Mouse (Mus musculus) gastrocnemius, postnatal 10 days (tissue): ENCODE measurements at regions not wholly inside any gene's neighbourhood (a gene's known extent, or its start where the extent isn't known, plus 50 kb on each side); places are given as distances from the start of the nearest gene placed in this dataset.

Experiments used
- DNase-seq: peaks from one replicate; pipeline ENCODE4 v3.0.0; 2021; ENCODE audit warnings: mixed read lengths

GRCm38 (mm10) chr10:118711951-118712350, 158.1 kb downstream of the Dyrk2 start:
- no peak for DNase-seq

GRCm38 (mm10) chr10:118712951-118713350, 157.1 kb downstream of the Dyrk2 start:
- DNase-seq, result no peak

- DNase-seq, result no peak
Measured at GRCm38 (mm10) chr10:118714179-118714581, 155.8 kb downstream of the Dyrk2 start.

DNA sequence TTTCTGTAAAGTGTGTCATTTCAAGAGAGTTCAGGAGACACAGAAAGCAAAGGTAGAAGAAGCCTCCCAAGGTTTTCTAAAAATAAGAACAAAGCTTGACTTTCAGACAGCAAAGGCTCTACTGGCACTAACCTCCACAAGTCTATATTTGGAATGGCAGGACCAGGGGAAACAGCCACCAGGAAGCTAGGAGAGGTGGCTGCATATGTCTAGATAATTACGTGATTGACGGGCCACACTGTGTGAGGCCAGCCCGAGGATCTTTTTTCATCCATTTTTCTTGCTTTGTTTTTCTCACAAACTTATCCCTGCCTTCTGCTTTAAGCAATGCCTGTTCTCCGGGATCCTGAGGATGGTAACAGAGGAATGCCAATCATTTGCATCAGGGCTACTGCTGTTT, 155.4 kb downstream of the Dyrk2 start:
- no peak for DNase-seq

DNA sequence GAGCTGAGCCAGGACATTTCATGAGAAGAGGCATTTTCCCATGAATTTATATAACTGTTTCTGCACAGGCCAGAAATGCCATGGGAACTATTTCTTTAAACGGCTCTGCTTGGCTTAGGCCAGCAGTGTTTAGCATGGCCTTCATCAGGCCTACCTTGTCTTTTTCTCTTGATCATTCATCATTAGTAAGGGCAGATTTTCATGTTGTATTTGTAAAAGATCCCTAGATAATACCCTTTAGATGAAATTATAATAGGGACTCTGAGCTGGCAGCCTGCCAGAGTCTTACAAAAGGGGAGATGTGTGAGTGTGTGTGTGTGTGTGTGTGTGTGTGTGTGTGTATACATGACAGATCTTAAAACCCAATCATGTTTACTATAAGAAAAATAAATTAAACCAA, 149.4 kb downstream of the Dyrk2 start:
- no peak for DNase-seq

DNA sequence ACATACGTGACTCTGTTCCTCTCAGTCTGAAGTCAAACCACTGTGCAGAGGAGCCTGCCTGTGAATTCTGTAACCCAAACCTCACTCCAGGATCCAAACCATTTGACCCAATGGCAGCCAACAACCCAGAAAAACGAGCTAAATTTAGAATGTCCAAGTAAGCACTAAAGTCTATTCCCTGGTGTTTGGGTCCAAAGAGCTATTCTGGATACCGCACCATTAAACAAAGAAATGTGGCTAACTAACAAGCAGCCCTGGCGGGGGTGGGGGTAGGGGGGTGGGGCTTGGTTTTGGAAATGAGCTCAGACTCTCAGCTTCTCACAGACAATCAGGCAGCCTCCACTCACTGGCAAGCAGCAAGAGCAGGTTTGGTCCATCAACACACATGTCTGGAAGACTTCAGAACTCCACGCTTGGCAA, 147.9 kb downstream of the Dyrk2 start:
- DNase-seq, result peak; percentile 21

DNA sequence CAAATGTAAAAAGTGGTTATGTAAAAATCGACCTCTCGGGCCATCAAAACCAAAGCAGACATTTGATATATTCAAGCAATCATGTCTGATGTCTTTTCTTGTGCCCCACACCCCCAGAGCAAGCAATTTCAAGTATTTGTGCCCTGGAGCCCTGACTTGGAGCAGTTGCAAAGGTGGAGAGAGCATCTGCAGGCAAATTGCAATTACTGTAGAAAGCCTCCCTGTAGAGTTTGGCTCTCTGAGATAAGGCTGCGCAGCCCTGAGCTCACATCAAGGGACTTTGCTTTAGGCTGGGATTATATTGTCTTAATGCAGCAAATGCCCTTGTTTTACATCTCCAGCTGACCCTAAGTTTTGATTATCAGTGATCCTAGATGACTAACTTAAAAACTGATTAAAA, 147.3 kb downstream of the Dyrk2 start:
- DNase-seq, result no peak

DNA sequence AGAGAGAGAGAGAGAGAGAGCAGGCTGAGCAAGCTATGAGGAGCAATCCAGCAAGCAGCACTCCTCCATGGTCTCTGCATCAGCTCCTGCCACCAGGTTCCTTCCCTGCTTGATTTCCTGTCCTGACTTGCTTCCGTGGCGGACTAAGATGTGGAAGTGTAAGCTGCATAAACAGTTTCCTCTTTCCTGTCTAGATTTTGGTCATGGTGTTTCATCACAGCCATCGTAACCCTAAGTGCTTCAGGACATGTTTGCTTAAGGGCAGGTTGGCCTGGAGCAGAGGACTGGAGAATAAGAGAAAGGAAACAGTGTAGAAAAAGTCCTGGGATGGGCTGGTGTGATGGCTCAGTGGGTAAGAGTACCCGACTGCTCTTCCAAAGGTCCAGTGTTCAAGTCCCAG, 133.9 kb downstream of the Dyrk2 start:
- DNase-seq, result no peak

DNA sequence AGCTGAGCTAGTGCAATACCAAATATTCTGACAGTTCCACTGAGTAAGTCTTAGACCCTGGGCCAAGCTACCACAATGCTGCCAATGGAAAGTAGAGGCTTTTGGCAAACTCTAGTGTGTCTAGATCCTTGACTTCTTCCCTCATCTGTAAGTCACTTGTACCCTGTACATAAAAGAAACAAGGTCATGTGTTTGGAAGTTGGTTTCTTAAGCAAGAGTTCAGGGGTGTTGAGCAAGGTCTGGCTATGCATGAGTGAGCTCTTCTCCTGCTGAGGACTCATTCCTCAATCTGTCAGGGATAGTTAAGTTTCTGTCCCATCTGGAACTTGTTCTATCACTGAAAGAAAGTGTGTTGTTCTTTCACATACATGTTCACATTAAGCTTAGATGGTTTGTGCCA, 132.9 kb downstream of the Dyrk2 start:
- no peak for DNase-seq

- no peak for DNase-seq
Measured at GRCm38 (mm10) chr10:118739849-118740481, 130.0 kb downstream of the Dyrk2 start.

DNA sequence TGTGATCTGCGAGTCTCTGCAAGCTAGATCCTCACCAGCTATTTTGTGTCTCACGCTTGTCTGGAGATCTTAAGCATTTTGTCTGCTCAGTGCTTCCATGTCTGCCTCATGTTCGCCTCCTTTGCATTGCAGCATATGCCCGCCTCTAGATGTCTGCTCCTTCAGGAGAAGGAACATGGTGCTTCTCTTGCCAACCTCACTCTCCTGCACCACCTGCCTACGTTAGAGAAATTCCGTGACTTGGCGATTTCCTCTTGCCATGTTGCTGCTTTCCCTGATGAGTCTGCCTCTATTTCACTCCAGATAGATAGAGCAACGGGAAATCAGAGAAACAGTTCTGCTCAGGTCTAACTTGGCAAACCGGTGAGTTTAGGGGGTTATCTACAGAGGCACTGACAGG, 126.2 kb downstream of the Dyrk2 start:
- DNase-seq, result no peak

DNA sequence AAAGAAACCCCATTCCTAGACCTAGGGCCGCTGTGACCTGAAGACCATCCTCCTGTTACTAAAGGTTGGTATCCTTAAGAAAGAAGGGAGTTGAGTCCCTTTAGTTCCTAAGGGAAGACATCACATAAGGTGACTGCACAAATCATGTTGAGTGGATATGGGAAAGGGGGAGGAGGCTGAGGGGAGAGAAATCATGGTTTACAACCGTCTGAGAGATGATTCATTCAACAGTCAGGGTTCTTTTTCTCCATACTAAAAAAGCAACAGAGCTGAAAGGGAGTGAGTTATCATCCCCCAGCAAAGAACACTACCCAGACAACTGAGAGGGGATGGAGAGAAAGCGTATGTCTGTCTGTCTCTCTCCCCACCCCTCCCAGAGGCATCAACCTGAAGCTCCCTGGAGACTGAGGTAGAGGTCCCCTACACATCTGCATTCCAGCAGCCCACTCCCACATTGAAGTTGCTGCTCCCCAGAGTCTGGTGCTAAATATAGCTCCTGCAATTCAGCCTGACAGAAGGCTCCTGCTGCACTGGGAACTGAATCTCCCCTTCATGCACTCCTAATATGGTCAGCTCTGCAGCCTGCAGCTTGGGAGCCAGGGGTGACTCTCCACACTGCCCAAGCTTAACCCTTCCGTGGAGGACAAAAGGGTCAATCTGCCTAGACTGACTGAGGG, 123.2 kb downstream of the Dyrk2 start:
- peak; percentile 14 for DNase-seq

GRCm38 (mm10) chr10:118749039-118749438, 121.0 kb downstream of the Dyrk2 start:
- DNase-seq, result no peak

DNA sequence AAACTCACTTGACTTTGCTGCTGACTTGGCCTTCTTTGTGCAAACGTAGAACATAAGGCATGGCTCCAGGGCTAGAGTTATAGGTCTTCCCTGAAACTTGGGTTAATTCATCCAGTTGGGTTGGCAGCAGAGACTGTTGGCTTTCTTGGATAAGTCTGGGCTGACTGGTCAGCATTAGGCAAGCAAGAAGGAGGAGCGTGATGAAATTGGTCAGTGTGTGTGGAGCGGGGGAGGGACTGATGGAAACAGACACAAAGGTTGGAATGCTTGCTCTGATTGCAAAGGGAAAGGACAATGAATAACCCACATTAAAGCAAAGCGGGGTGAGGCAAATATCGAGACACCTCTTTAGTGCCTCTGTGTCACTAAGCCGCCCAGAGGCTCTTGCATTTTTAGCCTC, 120.3 kb downstream of the Dyrk2 start:
- no peak for DNase-seq

DNA sequence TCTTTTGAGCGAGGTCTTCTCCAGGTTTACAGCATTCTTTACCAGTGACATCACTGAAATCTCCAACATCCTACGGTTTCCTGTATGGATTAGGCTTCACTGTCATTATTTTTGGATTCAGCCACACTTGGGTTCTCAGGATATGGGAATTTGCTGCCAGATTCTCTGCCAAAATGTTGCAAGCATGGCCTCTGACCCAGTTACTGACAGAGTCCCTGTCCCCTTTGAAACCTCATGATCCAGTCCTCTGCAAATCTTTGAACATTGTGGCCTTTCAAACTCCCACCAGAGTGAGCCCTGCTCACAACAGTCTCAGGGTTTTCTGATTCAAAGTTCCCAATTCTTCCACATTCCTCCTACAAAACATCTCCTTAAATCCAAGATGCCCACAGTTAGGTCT, 118.9 kb downstream of the Dyrk2 start:
- no peak for DNase-seq

GRCm38 (mm10) chr10:118753061-118753775, 116.8 kb downstream of the Dyrk2 start:
- no peak for DNase-seq

DNA sequence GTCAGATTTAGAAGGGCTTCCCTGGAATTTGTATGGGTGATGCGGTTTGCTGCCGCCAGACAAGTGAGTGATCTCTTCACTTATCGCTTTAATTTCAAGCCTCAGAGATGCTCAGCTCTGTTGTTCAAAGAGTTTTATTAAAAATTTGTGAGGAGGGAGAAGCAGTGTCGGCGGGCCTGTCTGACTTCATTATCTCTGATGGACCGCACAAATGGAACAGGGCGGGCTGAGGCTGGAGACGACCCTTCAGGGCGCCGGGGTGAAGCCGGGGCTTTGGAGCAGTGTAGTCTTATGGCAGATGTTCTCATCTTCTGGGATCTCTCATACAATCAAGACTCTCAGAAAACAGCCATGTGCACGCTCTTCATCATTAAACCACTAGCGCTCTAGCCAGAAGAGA, 115.2 kb downstream of the Dyrk2 start:
- no peak for DNase-seq

- DNase-seq, result peak; percentile 58
Measured at GRCm38 (mm10) chr10:118758825-118759471, 111.1 kb downstream of the Dyrk2 start.

- DNase-seq, result no peak
Measured at GRCm38 (mm10) chr10:118760441-118760840, 109.6 kb downstream of the Dyrk2 start.

DNA sequence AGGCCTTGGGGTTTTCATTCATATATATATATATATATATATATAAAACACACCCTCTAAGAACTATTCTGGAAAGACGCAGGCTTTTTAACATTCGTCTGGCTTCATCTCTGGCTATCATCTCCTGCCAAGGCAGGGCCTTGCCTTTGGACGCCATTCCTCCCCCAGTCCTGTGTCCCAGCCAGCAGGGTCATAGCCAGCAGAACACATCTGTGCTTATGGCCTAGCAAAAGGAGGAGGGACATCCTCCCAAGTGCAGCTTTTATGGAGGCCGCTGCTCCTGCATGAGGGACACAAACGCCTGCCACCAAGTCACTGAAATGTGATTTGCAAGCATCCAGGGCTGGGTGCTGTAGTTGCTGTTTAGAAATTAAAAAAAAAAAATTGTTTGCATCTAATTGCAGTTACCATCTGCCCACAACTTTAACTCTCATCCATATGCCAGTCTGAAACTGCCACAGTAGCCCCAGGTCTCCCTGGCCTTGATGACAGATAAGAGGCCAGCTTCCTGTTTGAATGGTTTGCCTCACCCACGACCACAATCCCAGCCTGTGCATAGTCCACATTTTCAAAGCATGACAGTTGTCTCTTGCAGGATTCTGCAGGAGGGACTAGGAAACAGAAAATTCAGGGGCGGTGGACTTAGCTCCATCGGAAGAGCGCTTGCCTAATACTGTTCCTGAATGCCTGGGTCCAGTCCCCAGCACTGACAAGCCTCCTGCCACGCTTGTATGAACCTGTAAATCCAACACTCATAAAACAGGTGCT, 108.7 kb downstream of the Dyrk2 start:
- DNase-seq, result peak; percentile 42

DNA sequence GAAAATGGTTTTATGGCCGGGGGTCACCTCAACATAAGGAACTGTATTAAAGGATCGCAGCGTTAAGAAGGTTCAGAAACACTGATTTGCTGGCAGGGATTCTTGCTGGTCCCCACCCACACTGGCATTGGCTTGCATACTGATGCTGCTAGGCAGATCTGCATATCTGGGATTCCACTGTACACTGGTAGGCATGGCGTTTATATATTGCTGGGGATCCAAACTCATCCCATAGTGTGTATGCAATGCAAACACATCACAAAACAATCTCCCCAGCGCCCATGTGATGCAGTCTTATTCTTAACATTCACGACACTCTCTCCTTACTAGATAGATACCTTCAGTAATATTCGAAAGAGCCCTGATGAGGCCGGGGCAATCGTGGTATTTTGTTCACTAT, 105.0 kb downstream of the Dyrk2 start:
- DNase-seq, result no peak
